7 mouse cellular contexts compared by ENCODE assay signal in the genomic region with DNA sequence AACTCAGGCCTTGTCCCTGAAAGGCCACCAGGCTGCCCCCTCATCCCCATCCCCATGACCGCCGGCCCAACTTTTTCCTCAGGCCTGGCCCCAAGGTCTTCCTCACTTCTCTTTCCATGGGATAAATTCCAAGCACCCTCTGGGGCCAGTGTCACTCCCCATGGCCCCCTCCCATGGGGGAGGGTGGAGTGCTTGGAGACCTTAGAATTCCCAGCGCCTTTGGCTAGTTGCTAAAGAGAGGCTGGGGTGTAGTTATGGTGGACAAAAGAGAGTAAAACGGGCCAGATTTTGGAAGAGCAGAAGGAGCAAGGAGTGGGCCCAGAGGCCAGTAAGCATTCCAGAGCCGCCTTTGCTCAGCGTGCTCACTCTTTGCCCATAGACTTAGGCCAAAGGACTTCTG. TPM values are rescaled to one million over a fixed set of nuclear protein-coding genes. Genes with fewer than 3 reads are reported as not detected.
DNase-seq lines count a peak whose midpoint lies in the region; ATAC-seq lines count a peak whose summit lies in the region.

Timp2 (minus strand) TSS at position 101 of the 400 bp plus-strand sequence.

- no peaks in the 10 kb centered on the region for H3K36me3 ChIP-seq in neural tube, embryonic 11.5 days (ENCODE audit: control insufficient read depth, insufficient read depth, low read length)
- H3K36me3 ChIP-seq in embryonic facial prominence, embryonic 15.5 days = 0 out of 2 replicates have a peak, but pooled peaks cover 4% of the 10 kb centered on the region
- peaks cover 20% of the 10 kb centered on the region for H3K36me3 ChIP-seq in limb, embryonic 13.5 days
- H3K36me3 ChIP-seq in stomach, embryonic 15.5 days = no peaks in the 10 kb centered on the region

- ATAC-seq in neural tube, embryonic 11.5 days (ENCODE audit: insufficient read depth, low FRiP score, low TSS enrichment) = no peak
- ATAC-seq in embryonic facial prominence, embryonic 15.5 days (ENCODE audit: insufficient number of reproducible peaks, low FRiP score, low TSS enrichment, low read depth) = no peak; the same call in 1 of the 2 replicates
- no peak for ATAC-seq in limb, embryonic 13.5 days (ENCODE audit: low FRiP score, low read depth)
- no peak for ATAC-seq in stomach, embryonic 15.5 days (ENCODE audit: insufficient read depth, low FRiP score, low read depth)

- 31% methylated on average over 6 of the region's 6 CpGs for WGBS in neural tube, embryonic 11.5 days
- WGBS in embryonic facial prominence, embryonic 15.5 days = 31% methylated on average over 6 of the region's 6 CpGs
- WGBS in limb, embryonic 13.5 days = 35% methylated on average over 6 of the region's 6 CpGs
- WGBS in stomach, embryonic 15.5 days = 39% methylated on average over 6 of the region's 6 CpGs

- no peaks in the 10 kb centered on the region for H3K27me3 ChIP-seq in neural tube, embryonic 11.5 days (ENCODE audit: control insufficient read depth, insufficient read depth, low read length)
- no peaks in the 10 kb centered on the region for H3K27me3 ChIP-seq in embryonic facial prominence, embryonic 15.5 days
- no peaks in the 10 kb centered on the region for H3K27me3 ChIP-seq in limb, embryonic 13.5 days
- no peaks in the 10 kb centered on the region for H3K27me3 ChIP-seq in stomach, embryonic 15.5 days (replicated peaks)

- DNase-seq in neural tube, embryonic 11.5 days (ENCODE audit: low spot score) = no peak
- no peak for DNase-seq in neural tube, embryonic 10.5 days (ENCODE audit: extremely low spot score, low spot score)
- no peak for DNase-seq in heart, postnatal 25 days (ENCODE audit: low spot score)
- no peak for DNase-seq in lung, adult 18-20 months

- intact Hi-C loops in heart, postnatal 25 days (cut with DNase I) = loop anchor here (1.0 kb wide), 1 partner anchor 38 kb away; no protein-coding TSS in a partner anchor

- H3K27ac ChIP-seq in neural tube, embryonic 11.5 days (ENCODE audit: low read depth, low read length) = peak within 1 kb of the TSS; percentile 73
- H3K27ac ChIP-seq in embryonic facial prominence, embryonic 15.5 days (replicated peaks) = peak within 1 kb of the TSS; percentile 96
- peak within 1 kb of the TSS; percentile 95 for H3K27ac ChIP-seq in limb, embryonic 13.5 days
- peak within 1 kb of the TSS; percentile 90 for H3K27ac ChIP-seq in stomach, embryonic 15.5 days

- H3K4me1 ChIP-seq in neural tube, embryonic 11.5 days (ENCODE audit: control insufficient read depth, insufficient read depth, low read length) = peaks cover 18% of the 10 kb centered on the region
- H3K4me1 ChIP-seq in embryonic facial prominence, embryonic 15.5 days = peaks cover 40% of the 10 kb centered on the region
- H3K4me1 ChIP-seq in limb, embryonic 13.5 days = peaks cover 48% of the 10 kb centered on the region
- H3K4me1 ChIP-seq in stomach, embryonic 15.5 days = peaks cover 28% of the 10 kb centered on the region

- peak within 1 kb of the TSS; percentile 91 for H3K9ac ChIP-seq in neural tube, embryonic 11.5 days (ENCODE audit: low read length)
- peak within 1 kb of the TSS; percentile 98 for H3K9ac ChIP-seq in embryonic facial prominence, embryonic 15.5 days
- peak within 1 kb of the TSS; percentile 98 for H3K9ac ChIP-seq in limb, embryonic 13.5 days
- peak within 1 kb of the TSS; percentile 80 for H3K9ac ChIP-seq in stomach, embryonic 15.5 days

- peak within 1 kb of the TSS; percentile 78 for H3K4me3 ChIP-seq in neural tube, embryonic 11.5 days (ENCODE audit: low read depth, low read length)
- peak within 1 kb of the TSS; percentile 88 for H3K4me3 ChIP-seq in embryonic facial prominence, embryonic 15.5 days (replicated peaks)
- H3K4me3 ChIP-seq in limb, embryonic 13.5 days = peak within 1 kb of the TSS; percentile 92
- peak within 1 kb of the TSS; percentile 72 for H3K4me3 ChIP-seq in stomach, embryonic 15.5 days (replicated peaks)

- peak within 1 kb of the TSS; percentile 88 for H3K4me2 ChIP-seq in neural tube, embryonic 11.5 days (ENCODE audit: low read depth)
- H3K4me2 ChIP-seq in embryonic facial prominence, embryonic 15.5 days (replicated peaks) = peak within 1 kb of the TSS; percentile 59
- peak within 1 kb of the TSS; percentile 84 for H3K4me2 ChIP-seq in limb, embryonic 13.5 days (replicated peaks)
- peak within 1 kb of the TSS; percentile 72 for H3K4me2 ChIP-seq in stomach, embryonic 15.5 days

- no peaks in the 10 kb centered on the region for H3K9me3 ChIP-seq in neural tube, embryonic 11.5 days (ENCODE audit: control insufficient read depth, low read length)
- no peaks in the 10 kb centered on the region for H3K9me3 ChIP-seq in embryonic facial prominence, embryonic 15.5 days (replicated peaks)
- no peaks in the 10 kb centered on the region for H3K9me3 ChIP-seq in limb, embryonic 13.5 days
- no peaks in the 10 kb centered on the region for H3K9me3 ChIP-seq in stomach, embryonic 15.5 days

RNA-seq across cellular contexts. Expression of gene Timp2, which starts in this region (rescaled TPM):
- 46.4 and 51.5 TPM in 2 replicates for polyA plus RNA-seq in neural tube, embryonic 11.5 days (2014; fragmentation: Nextera tagmentation; extraction: Ambion mirVana)
- 163 and 170 TPM in 2 replicates for polyA plus RNA-seq in embryonic facial prominence, embryonic 15.5 days (2015; fragmentation: Nextera tagmentation; extraction: Ambion mirVana)
- 100 to 1,000 TPM; 121 to 138 TPM for total RNA-seq in heart, postnatal 25 days (2021)
- polyA plus RNA-seq in limb, embryonic 13.5 days (2015; fragmentation: Nextera tagmentation; extraction: Ambion mirVana) = 115 and 116 TPM in 2 replicates
- polyA plus RNA-seq in stomach, embryonic 15.5 days (2015; fragmentation: Nextera tagmentation; extraction: Ambion mirVana) = 78.8 and 83.0 TPM in 2 replicates
